Mouse (Mus musculus): ENCODE measurements at regions not wholly inside any gene's neighbourhood (a gene's known extent, or its start where the extent isn't known, plus 50 kb on each side); places are given as distances from the start of the nearest gene placed in this dataset.

GRCm38 (mm10) chr14:62192814-62193213 is 99.6 kb upstream of the Rnaseh2b start:
- DNase-seq: no peak
- intact Hi-C loops (cut with DNase I; ENCODE audit: low total_unique reads): no loop called here

GRCm38 (mm10) chr14:62193371-62193770 is 99.0 kb upstream of the Rnaseh2b start:
- intact Hi-C loops (cut with DNase I; ENCODE audit: low total_unique reads): no loop called here
- no peak for DNase-seq

- intact Hi-C loops (cut with DNase I; ENCODE audit: low total_unique reads): no loop called here
- no peak for DNase-seq
Observed at GRCm38 (mm10) chr14:62196776-62197175, 95.6 kb upstream of the Rnaseh2b start.

GRCm38 (mm10) chr14:62198476-62199190 is 93.8 kb upstream of the Rnaseh2b start:
- no peak for DNase-seq
- intact Hi-C loops (cut with DNase I; ENCODE audit: low total_unique reads): no loop called here

GRCm38 (mm10) chr14:62215071-62215470 is 77.3 kb upstream of the Rnaseh2b start:
- intact Hi-C loops (cut with DNase I; ENCODE audit: low total_unique reads): no loop called here

GRCm38 (mm10) chr14:62216995-62217394 is 75.4 kb upstream of the Rnaseh2b start:
- no peak for DNase-seq
- intact Hi-C loops (cut with DNase I; ENCODE audit: low total_unique reads): no loop called here

More at GRCm38 (mm10) chr14:62215071-62215470, 77.3 kb upstream of the Rnaseh2b start:
- DNase-seq: no peak

GRCm38 (mm10) chr14:62217971-62218370 is 74.4 kb upstream of the Rnaseh2b start:
- DNase-seq: no peak
- intact Hi-C loops (cut with DNase I; ENCODE audit: low total_unique reads): no loop called here

GRCm38 (mm10) chr14:62218716-62219115 is 73.7 kb upstream of the Rnaseh2b start:
- intact Hi-C loops (cut with DNase I; ENCODE audit: low total_unique reads): no loop called here
- no peak for DNase-seq

GRCm38 (mm10) chr14:62220770-62221169 is 71.6 kb upstream of the Rnaseh2b start:
- intact Hi-C loops (cut with DNase I; ENCODE audit: low total_unique reads): no loop called here
- DNase-seq: no peak
